Mouse (Mus musculus): ENCODE results near the gene Zfp184.
A peak's percentile ranks its signal among the peaks of the same experiment; 100 is the strongest.

Zfp184 gene

GRCm38 (mm10) chr13:21984486-21984885 is 39.6 kb downstream of the Zfp184 start:
- no peak for DNase-seq (ENCODE audit: low spot score)

GRCm38 (mm10) chr13:21992550-21992949 is 47.7 kb downstream of the Zfp184 start:
- DNase-seq (ENCODE audit: low spot score): no peak

GRCm38 (mm10) chr13:21993957-21994738 is 49.3 kb downstream of the Zfp184 start:
- DNase-seq (ENCODE audit: low spot score): no peak

GRCm38 (mm10) chr13:21994896-21995295 is 50.0 kb downstream of the Zfp184 start:
- no peak for DNase-seq (ENCODE audit: low spot score)

- DNase-seq (ENCODE audit: low spot score): peak; percentile 24
These were observed 50.5 kb downstream of the Zfp184 start for GRCm38 (mm10) chr13:21995331-21995914.

GRCm38 (mm10) chr13:21996101-21996839 is 51.4 kb downstream of the Zfp184 start:
- DNase-seq (ENCODE audit: low spot score): no peak

GRCm38 (mm10) chr13:21996840-21997185 is 51.9 kb downstream of the Zfp184 start:
- DNase-seq (ENCODE audit: low spot score): no peak

- DNase-seq (ENCODE audit: low spot score): no peak
These were observed 52.4 kb downstream of the Zfp184 start for GRCm38 (mm10) chr13:21997201-21997820.

GRCm38 (mm10) chr13:21997821-21998220 is 52.9 kb downstream of the Zfp184 start:
- no peak for DNase-seq (ENCODE audit: low spot score)

GRCm38 (mm10) chr13:21998412-21998811 is 53.5 kb downstream of the Zfp184 start:
- DNase-seq (ENCODE audit: low spot score): no peak

GRCm38 (mm10) chr13:21999147-21999546 is 54.3 kb downstream of the Zfp184 start:
- DNase-seq (ENCODE audit: low spot score): no peak

- no peak for DNase-seq (ENCODE audit: low spot score)
These were observed 56.5 kb downstream of the Zfp184 start for GRCm38 (mm10) chr13:22001346-22001745.

GRCm38 (mm10) chr13:22001823-22002222 is 56.9 kb downstream of the Zfp184 start:
- DNase-seq (ENCODE audit: low spot score): no peak

- peak; percentile 39 for DNase-seq (ENCODE audit: low spot score)
These were observed 60.9 kb downstream of the Zfp184 start for GRCm38 (mm10) chr13:22005605-22006333.

- peak; percentile 61 for DNase-seq (ENCODE audit: low spot score)
These were observed 61.6 kb downstream of the Zfp184 start for GRCm38 (mm10) chr13:22006334-22007120.

GRCm38 (mm10) chr13:22007121-22007510 is 62.2 kb downstream of the Zfp184 start:
- no peak for DNase-seq (ENCODE audit: low spot score)

GRCm38 (mm10) chr13:22007872-22008271 is 63.0 kb downstream of the Zfp184 start:
- DNase-seq (ENCODE audit: low spot score): no peak

GRCm38 (mm10) chr13:22008707-22009106 is 63.8 kb downstream of the Zfp184 start:
- DNase-seq (ENCODE audit: low spot score): no peak

- no peak for DNase-seq (ENCODE audit: low spot score)
These were observed 64.7 kb downstream of the Zfp184 start, which contains the start of gene Prss16 for GRCm38 (mm10) chr13:22009642-22010041. Gene Prss16 (minus strand): TSS chr13:22009742.
